Mouse (Mus musculus): ENCODE data around the gene Nav2.

DNA sequence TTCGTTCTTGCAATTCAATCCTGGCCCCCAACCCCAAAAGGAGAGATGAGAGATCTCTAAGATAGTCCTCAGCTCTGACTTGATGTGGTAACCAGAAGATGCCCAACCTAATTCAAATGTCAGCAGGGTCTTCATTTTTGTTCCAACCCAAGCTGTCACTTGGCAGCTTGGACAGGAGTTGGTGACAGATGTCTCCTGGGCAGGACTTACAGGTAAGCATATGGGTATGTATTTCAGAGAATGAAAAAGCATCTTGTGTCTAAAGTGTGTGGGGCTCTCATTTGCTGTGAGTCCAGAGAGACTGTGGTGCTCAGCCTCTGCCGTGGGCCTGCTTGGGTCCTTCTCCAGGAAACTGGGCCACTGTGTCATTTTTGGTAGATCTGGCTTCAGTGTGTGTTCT lies 23.6 kb downstream of the Nav2 start:
- TF ChIP-seq TCF12 (IDR thresholded peaks at IDR 0.05; ENCODE audit: insufficient read depth, poor library complexity, severe bottlenecking), result no peak
- no peak for TF ChIP-seq USF1 (IDR thresholded peaks at IDR 0.05; ENCODE audit: low read depth)
- no peak for TF ChIP-seq POLR2AphosphoS2 (IDR thresholded peaks at IDR 0.05; ENCODE audit: insufficient read length, low read depth)
- no peak for TF ChIP-seq MAX (IDR thresholded peaks at IDR 0.05; ENCODE audit: low read depth)
- no peak for TF ChIP-seq E2F4 (IDR thresholded peaks at IDR 0.05; ENCODE audit: insufficient read depth)
- no peak for TF ChIP-seq POLR2A (IDR thresholded peaks at IDR 0.05; ENCODE audit: insufficient read length, low read depth)
- no peak for TF ChIP-seq TCF3 (IDR thresholded peaks at IDR 0.05; ENCODE audit: insufficient read length, low read depth)
- TF ChIP-seq SRF (IDR thresholded peaks at IDR 0.05; ENCODE audit: control insufficient read depth, insufficient read length, low read depth), result no peak
- no peak for TF ChIP-seq MYOG (IDR thresholded peaks at IDR 0.05; ENCODE audit: control insufficient read depth in 1 of 3, insufficient read depth in 1 of 3, insufficient read length in 2 of 3, low read depth in 2 of 3)
